Mouse (Mus musculus) cerebellum, postnatal 36 days (tissue): ENCODE results near the gene Sema3a.
A peak's percentile ranks its signal among the peaks of the same experiment; 100 is the strongest.

Source experiments
- DNase-seq, 2 experiments: peaks; one replicate each; pipeline ENCODE4 v3.0.0; 2021 to 2022; ENCODE audit warnings: mixed read lengths in 2 of 2

Sema3a gene

DNA sequence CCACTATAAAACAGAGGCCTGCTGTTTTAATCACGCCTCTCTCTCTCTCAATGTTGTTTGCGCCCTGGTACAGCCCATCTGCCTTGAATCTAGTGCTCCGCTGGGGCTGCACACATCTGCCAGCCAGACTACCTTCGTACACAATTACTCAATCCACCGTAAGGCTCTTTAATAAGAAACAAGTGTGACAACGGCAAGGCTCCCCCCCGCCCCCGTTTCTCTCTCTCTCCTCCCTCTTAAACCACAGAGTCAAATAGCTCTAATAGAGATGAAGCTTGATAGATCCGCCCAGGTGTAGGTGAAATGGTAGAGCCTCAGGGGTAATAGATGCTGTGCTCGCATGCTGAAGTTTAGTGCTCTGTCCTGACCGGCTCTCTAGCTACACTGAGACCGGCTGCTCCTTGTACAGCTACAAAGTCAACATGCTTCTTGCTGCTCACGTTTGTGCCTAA, at the start of gene Sema3a:
Sema3a (plus strand) TSS at position 174 of the 452 bp plus-strand sequence.
- DNase-seq: no peak

GRCm38 (mm10) chr5:13084777-13085439, 40.3 kb upstream of the Sema3a start:
- no peak for DNase-seq

DNA sequence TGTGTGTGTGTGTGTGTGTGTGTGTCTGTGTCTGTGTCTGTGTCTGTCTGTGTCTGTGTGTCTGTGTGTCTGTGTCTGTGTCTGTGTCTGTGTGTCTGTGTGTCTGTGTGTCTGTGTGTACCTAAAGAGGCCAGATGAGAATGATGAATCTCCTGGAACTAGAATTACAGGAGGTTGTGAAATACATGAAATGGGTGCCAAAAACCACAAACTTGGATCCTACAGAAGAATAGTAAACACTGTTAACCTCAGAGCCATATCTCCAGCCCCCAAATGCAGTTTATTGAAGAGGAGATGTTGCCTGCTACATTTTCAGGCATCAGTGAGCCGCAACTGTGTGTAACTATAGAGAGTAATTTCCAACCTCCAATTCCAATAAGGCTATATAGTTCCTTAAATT, 34.8 kb upstream of the Sema3a start:
- DNase-seq: no peak

DNA sequence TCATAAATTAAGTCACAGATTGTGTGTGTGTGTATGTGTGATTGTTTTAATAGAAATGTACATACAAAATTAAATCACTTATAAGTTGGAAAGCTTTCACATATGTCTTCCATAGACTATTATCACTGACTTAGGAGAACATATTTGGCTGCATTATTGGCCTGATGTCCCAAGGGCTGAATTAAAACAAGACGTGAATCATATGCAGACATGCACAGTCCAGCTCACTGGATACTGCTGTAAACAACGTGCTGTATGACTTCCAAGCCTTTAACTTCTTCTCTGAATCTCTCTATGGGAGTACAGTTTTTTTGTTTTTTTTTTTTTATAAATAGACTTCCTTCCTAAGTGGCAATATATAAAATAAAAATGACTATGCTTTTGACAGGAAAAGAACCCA, 15.7 kb upstream of the Sema3a start:
- DNase-seq: no peak

- no peak for DNase-seq
Measured at GRCm38 (mm10) chr5:13117236-13117635, 8.0 kb upstream of the Sema3a start.

DNA sequence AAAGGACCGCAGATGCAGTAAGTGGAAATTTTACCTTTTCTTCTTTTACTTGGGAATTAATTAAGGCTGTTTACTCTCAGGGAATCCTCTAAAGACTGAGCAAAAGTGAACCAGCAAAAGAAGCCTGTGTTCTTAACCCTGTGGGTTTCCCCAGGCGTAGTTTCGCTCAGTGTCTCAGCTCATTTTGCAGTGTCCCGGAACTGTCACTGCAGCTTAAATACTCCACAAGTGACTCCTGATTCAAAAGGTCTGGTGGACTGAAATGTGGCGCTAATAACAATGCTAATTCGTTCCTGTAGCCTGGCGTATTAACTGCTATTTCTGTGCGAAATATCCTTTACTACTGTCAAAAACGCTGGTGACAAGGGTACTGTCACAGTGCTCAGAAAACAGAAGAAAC, 543 bp downstream of the Sema3a start:
- DNase-seq: no peak

DNA sequence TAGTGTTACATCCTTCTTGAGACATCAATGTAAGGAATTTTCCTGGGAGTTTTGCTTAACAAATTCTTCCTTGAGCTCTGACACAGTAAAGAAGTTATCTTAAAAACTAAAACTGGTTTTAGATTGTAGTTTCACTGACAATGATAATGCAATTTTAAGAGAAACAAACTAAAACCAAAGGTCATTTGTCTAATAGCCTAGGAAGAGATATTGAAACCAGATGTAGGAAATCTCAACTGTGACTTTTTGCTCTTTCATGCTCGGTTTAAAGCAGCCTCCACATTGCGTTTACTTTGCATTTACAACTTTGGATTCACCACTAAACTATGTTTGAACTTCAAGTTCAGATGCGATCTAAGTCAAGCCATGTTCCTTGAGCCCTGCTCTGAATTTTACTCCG, 982 bp downstream of the Sema3a start:
- DNase-seq: no peak

DNA sequence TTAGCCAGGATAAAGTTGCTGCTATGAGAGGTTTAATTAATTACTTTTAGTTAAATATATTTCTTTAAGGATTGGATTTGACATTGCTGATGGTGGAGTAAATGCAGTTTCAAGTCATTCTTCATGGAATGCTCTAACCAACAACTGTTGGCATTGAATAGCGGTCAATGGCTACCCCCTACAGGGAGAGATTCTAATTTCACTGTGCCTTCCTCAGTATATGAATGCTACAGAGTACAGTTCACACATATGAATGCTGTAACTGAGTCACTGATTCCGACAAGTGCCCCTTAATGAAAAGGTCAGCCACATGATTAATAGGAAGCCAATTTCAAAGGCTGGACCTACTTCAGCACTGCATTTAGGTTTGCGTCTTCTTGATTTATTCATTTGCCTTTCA, 1.9 kb downstream of the Sema3a start:
- DNase-seq: no peak

DNA sequence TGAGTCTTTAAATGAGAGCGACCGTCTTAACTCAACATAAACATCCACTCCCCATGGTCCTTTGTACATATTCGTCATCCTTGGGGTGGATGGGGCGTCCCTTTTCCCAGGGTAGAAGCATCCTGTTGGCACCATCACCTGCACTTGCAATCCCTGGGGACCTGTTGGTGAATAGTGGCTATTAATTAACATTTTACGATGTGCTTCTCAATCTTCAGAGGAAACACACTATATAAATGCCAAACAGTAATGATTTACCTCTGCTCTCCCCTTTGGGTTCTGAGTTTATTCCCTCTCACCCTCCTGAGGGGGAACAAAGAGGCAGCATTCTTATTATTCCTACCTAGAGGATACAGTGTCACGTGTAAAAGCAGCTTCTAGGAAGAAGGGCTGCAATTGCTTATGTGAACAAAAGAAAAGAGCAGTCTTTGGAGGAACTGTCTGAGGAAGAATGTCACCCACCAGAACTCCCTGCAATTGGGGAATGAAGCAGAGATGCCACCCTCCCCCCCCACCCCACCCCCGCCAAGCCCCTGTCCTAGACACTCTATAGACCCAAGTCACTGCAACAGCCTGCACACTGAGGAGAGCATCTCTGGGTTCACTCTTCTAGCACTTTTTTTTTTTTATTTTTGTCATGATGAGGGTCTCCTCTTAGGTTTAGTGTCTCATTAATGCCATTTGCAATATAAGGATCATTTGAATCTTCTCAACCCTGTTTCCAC, 19.7 kb downstream of the Sema3a start:
- no peak for DNase-seq

DNA sequence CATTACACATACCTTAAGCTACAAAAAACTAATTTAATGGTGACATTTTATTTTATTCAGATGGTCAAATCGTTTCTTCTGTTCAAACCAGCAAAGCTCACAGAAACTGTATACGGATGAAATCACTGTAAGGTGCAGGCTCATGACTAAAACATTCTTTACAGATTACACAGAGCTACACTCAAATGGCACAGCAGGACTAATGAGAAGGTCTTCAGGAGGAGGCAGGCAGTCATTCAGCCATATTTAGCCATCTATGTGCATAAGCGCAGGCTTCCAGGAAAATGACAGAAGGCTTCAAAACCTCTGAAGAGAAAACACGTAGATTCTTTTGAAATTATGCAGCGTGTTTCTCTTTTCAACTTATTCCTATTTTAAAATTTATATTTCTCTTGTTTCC, 24.7 kb downstream of the Sema3a start:
- no peak for DNase-seq

DNA sequence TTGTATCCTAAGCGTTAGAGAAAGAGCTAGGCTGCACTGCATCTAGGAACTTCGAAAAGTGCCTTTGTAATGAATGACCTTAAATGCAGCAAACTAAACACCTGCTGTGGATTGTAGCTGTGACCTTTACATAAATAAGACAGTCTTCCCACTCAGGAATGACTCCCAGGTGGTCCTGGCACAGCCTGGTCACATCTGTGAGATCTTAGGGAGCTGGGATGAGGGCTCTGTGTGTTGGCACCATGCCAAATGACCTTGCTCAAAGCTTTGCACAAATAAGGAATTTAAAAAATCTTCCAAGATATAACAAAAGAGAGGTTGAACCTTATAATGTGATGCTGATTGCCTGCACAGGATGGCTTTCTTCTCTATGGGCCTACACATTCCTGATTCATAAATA, 25.8 kb downstream of the Sema3a start:
- DNase-seq: peak in 1 of 2 experiments; percentile 1

DNA sequence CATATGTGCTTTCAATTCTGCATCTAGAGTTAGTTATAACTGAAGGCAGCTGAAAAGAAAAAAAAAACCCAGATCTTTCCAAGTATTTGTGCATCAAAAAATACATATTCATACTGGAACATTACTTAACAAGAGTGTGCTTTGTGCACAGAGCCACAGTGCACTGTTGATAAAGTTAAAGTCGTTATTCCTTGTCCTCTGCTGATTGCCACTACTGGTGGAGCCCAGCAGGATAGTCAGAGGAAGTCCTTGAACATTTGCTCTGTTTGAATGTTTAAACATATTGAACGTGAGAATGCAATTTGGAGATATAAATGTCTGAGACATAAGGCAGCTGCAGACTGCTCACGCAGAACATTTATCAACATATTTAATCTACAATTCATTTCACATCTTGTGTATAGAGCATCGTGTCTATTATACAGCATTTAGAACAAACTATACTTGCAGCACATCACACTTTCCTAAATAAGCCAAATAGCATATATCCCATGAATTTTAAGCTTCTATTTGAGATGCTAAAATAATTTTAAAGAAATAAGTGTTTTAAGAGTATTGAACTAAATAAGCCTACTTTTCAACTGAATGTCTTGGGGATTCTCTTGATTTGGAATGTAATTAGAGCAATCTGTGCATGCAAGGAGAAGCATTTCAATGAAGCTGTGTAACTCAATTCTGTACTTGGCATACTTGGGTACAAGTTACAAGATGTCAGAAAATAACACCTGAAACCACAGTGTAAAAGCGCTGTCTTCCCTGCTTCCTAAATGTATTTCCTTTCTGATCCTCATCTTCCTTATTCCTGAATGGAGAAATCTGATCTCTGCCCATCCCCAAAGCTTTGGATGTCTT, 32.8 kb downstream of the Sema3a start:
- DNase-seq: no peak

- DNase-seq: no peak
Measured at GRCm38 (mm10) chr5:13182186-13182585, 57.0 kb downstream of the Sema3a start.

GRCm38 (mm10) chr5:13197886-13198285, 72.7 kb downstream of the Sema3a start:
- DNase-seq: no peak

DNA sequence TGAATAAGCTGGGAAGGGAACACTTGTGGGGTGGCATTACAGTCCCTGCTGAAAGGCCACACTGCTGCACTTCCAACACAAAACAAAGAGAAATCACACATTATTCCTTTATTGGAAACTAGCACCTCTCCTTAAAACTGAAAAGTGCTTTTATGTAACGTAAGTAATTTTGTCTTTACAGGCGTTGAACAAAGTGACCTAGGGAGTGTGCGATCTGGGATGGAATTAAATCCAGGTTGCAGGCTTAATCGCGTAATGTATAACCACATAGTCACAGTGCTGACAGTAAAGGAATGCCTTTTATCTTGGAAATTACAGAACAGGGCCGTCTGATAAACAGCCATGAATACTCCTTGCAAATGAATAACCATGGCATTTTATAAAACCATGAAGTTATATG, 74.5 kb downstream of the Sema3a start:
- DNase-seq: no peak

DNA sequence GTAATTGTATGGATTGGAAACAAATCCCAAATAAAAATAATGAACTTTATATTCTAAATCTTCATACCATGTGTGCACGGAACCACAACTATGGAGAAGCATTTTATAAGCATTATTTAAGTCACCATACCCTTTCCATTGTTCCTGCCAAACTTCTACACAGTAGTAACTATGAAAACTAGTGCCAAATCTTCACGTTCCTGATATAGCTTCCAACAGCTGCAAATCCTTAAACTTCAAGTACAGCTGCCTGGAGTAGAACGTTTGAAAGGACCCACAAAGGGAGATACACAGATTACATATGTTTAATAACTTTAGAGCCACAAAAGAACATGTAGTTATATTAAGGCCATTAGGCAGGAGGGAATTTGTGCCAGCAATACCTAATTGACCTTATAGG, 130.1 kb downstream of the Sema3a start:
- no peak for DNase-seq

DNA sequence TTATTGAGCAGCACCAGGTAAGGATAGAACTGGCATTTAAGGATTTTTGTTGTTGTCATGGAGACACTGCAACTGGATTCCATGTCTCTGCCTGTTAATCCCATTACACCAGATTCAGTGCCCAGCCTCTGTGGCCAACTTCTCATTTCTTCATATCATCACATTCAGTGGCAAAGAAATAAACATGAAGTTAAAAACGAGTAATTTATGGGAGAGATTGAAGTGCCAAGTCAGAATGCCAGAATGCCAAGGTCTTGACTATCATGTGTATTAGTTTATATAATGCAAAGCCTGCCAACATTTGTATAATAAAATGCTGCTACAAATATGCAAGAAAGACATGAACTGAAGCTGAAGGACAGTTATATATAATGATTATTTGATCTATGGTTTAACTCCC, 131.1 kb downstream of the Sema3a start:
- no peak for DNase-seq

- DNase-seq: no peak
Measured at GRCm38 (mm10) chr5:13263087-13263486, 137.9 kb downstream of the Sema3a start.

DNA sequence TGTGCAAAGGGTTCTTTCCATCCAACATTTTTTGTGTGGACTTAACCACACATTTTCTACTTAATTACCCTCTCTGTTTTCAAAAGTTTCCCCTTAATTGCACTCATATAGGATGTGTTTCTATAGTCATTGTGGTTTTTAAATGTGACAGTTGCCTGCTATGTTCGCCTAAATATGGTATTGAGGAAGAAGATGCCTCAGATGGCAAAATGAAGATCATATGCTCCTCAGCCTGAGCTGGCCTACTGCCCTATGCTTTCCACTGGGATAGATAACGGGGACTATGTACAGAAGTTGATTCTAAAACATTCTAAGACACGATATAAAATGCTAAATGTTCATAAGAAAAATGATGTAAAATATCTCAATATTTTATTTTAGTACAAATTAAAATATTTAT, 138.3 kb downstream of the Sema3a start:
- DNase-seq: no peak

GRCm38 (mm10) chr5:13312667-13313066, 187.5 kb downstream of the Sema3a start:
- no peak for DNase-seq

GRCm38 (mm10) chr5:13313977-13314376, 188.8 kb downstream of the Sema3a start:
- no peak for DNase-seq

DNA sequence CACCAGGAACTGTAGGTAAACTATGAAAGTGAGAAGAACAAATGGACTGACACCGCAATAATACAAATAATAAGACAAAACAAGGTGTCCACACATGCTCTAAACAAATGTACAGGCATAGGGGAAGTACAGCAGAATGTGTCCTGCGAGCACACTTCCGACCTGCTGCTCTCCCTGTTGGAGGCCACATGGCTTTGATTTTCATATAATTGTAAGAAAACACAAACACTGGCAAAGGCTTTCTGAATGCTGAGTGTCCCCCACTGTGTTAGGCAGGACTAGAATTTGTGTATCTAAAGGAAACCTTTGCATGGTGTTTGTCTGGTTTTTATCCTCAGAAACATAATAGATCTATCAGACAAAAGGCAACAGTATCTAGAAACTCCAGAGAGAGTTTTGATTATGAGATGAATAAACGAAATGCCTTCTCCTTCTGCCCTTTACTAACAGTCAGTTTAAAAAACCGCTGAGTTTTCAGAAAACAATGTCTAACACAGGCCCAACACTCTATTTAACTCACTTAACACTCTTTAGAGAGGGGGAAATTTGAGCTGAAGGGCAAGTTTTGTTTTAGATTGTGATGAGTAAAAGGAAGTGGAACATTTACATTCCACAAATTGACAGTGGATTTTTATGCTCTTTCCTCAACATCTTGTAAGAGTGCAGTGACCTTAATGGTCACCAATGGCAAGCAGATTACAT, 193.7 kb downstream of the Sema3a start:
- peak; percentile 24 to 31 for DNase-seq

DNA sequence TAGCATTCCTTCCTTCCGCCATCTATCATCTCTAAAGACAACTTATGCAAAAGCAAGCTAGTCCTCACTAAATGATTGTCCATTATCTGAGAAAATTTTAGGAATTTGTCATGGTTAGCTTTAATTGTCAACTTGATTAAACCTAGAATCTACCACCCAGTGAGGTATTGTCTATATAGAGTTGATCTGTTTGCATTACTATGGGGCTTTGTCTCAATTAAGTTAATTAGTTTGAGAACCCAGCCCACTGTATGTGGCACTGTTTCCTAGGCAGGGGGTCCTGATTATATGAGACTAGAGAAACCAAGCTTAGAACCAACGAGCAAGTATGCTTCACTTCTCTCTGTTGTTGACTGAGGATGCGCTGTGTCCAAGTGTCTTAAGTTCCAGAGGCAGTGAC, 194.9 kb downstream of the Sema3a start:
- DNase-seq: no peak
